Mouse (Mus musculus) left cerebral cortex, postnatal 36 days (tissue): ENCODE data around the gene Trp53i11. TPM values are rescaled to one million over a fixed set of nuclear protein-coding genes. Genes with fewer than 3 reads are reported as not detected.
A peak's percentile ranks its signal among the peaks of the same experiment; 100 is the strongest.

Experiments used
- DNase-seq, 2 experiments: peaks; one replicate each; pipeline ENCODE4 v3.0.0; 2021 to 2022; ENCODE audit warnings: low spot score in 2 of 2, mixed read lengths in 1 of 2
- intact Hi-C: fragments of 180-260 bp; cut with DNase I; formaldehyde crosslinking; loops from one replicate; pipeline ENCODE4 v1.15.1; 2025
- total RNA-seq, 2 experiments: library from RNA; stranded (reverse); gene quantifications; 2 replicates each; pipeline ENCODE4 v1.2.3; 2021

Trp53i11 gene
- total RNA-seq, 2 experiments from 2014 or later: 82.3 to 99.8 TPM

DNA sequence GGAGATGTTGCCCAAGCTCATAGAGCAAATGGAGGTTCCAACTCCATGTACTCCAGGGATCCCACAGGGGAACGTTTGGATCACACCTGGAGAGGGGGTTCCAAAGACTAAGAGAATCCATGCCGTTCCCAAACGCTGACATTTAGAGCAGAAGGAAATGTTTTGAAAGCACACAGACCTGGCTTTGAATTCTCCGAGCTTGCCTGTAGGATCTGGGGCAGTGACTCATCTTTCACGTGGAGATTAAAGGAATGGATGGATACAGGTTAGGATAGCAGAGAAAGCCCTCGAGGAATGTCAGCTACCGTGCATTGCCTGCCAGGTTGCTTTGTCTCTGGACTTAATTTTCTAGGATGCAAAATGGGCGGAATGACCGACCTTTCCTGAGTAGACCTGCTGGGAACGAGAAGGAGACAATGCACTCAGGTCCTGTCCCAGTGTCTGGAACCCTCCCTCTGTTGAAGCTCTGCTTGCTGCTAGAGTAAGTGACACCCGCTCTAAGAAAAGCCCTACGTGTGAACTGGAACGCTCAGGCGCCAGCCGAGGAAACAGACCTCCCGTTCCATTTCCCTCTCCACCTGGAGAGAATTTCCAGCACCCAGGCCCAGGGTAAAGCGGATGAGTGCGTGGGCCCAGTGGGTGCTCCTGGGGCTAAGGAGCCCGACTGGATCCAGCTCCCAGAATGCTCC lies 17.0 kb upstream of the Trp53i11 start:
- DNase-seq: peak; percentile 43 to 50
- intact Hi-C loops: no loop called here

GRCm38 (mm10) chr2:93170845-93171200 lies 16.5 kb upstream of the Trp53i11 start:
- intact Hi-C loops: no loop called here
- no peak for DNase-seq

- DNase-seq: no peak
- intact Hi-C loops: no loop called here
These were observed 15.4 kb upstream of the Trp53i11 start for GRCm38 (mm10) chr2:93171929-93172328.

- DNase-seq: no peak
- intact Hi-C loops: no loop called here
These were observed 14.9 kb upstream of the Trp53i11 start for GRCm38 (mm10) chr2:93172460-93172859.

DNA sequence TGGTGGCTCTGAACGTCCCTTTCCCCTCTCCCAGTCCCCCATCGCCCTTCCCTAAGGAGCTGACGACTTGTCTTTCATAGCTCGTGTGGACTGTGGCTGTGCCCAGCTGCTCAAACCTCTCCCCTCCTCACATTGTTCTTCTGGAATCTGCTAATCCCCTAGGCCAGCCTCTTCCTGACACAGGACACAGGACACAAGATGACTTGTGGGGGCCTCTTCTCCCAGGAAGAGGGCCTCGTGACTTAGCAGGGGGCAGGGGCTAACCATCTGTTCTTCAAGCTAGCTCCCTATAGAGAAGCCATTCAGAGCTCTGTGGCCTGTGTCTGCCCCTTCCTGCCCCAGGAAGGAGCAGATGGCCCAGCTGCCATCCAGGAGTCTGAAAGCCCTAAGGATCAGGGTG lies 13.2 kb upstream of the Trp53i11 start:
- intact Hi-C loops: no loop called here
- no peak for DNase-seq

- DNase-seq: no peak
- intact Hi-C loops: no loop called here
These were observed 12.1 kb upstream of the Trp53i11 start for GRCm38 (mm10) chr2:93175278-93175677.

DNA sequence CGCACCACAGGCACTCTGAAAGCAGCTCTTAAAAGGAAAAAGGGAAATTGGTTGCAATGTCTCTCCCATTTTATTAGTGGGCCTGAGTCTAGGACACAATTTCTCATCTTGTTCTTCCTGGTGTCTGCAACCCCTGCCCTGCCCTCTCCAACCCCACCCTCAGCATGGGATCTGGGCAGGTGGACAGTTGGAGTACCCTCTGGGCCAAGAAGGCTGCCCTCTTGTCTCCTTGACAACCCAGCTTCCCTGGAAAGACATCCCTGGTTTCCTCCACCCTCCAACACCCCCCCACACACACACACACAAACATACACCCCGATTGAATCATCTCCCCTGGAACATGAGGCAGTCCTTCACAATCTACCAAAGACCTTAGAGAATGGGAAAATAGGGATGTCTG lies 11.6 kb upstream of the Trp53i11 start:
- intact Hi-C loops: no loop called here
- no peak for DNase-seq

DNA sequence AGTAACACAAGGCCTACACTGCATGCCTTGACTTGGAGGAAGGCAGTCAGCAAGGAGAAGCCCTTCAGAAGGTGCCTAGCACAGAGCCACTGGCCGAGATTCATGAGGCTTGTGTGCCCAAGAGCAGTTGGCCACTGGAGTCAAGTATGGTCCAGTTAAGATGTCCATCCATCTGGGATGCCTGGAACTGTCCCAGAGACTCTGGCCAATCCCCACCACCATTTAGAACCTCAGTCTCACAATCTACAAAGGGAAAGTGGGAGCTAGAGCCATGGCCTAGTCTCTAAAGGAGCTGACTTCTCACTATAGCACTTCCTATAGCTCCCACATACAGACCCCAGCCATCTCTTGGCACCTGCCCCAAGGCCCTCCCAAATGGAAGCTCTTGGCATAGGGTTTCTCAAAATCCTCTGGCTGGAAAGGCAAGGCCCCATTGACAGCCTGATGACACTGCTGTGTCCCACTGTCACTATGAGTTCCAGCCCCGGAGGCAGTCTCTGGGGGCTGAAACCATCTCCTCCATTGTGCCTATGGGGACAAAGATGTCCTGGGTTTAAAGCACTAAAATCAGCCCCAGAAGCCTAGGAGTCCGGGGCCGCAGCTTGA lies 11.1 kb upstream of the Trp53i11 start:
- no peak for DNase-seq
- intact Hi-C loops: no loop called here

- intact Hi-C loops: no loop called here
- peak in 1 of 2 experiments; percentile 24 for DNase-seq
These were observed 10.3 kb upstream of the Trp53i11 start for GRCm38 (mm10) chr2:93176871-93177667.

- intact Hi-C loops: no loop called here
These were observed 9.6 kb upstream of the Trp53i11 start for GRCm38 (mm10) chr2:93177668-93178312.

GRCm38 (mm10) chr2:93178313-93178677 lies 9.1 kb upstream of the Trp53i11 start:
- intact Hi-C loops: no loop called here
- DNase-seq: no peak

More at GRCm38 (mm10) chr2:93177668-93178312, 9.6 kb upstream of the Trp53i11 start:
- no peak for DNase-seq

- intact Hi-C loops: no loop called here
These were observed 7.7 kb upstream of the Trp53i11 start for GRCm38 (mm10) chr2:93179603-93180002.

DNA sequence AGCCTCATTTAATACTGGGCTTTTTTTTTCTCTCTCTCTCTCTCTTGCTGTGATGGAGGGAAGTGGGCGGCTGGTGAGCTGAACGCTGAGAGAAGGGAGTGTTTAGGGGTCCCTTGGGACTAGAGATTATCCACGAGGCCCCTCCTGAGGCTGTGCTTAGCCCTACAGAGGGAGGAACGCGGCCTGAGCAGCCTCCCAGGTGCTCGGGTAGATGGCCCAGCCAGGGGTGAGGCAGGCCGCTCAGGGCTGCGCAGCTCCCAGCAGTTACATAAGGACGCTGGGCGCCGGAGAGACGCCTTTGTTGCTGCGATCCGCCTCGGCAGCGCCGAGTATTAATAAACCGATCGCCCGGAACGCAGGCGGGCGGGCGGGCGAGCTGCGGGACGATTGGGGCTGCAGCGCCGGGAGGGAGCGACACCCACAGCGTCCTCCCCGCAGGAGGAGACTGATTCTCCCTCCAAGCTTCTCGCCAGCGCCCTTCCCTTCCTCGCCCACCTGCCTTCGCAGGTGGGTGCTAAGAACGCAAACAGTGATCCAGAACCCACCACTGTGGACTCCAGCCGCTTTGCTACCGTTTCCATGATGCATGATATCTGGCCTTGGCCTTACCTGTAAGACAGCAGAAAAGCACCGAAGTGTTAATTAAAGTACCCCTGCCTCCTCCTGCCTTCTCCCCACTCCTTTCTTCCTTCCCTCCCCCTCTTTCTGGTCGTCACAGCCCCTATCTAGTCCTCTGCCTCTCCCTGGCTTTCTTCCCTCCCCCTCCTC lies 7.1 kb upstream of the Trp53i11 start:
- peak; percentile 73 to 83 for DNase-seq
- intact Hi-C loops: no loop called here

More at GRCm38 (mm10) chr2:93179603-93180002, 7.7 kb upstream of the Trp53i11 start:
- DNase-seq: no peak

GRCm38 (mm10) chr2:93182859-93183258 lies 4.5 kb upstream of the Trp53i11 start:
- intact Hi-C loops: no loop called here
- peak; percentile 49 to 52 for DNase-seq

DNA sequence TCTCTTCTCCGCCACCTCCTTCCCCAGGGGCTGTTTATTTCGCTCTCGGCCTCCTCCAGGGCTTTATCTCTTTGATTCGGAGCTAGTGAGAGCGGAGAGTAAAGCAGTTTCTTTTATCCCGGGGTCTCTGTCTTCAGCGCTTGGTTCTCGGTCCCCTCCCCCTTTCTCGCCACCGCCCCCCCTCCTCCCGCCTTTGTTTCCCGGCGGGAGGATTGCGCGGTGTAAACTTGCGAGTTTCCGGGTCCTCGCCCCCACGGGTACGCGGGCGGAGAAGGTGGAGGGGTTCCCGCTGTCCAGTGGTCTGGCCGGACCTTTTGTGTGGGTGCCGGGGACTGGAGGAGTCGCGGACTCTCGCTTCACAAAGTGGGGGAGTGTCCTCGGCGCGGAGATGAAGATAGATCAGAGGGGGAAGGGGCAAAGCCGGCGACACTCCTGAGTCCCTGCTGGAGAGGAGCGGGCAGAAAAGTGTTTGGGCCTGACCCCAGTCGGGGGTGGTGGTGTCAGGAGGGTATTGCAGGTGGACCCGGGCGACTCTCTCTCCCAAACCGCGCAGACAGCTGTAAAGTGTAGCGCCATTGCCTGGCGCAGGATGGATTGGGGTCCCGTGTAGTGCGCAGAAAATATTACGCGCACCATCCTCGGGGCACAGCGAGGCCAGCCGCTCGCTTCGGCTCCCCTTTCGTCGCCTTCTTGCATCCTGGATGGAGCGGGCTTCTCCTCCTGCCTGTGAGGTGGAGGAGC lies 842 bp downstream of the Trp53i11 start:
- intact Hi-C loops: loop anchor here (2.0 kb wide), 1 partner anchor 119 kb away; no protein-coding TSS in a partner anchor
- DNase-seq: no peak

GRCm38 (mm10) chr2:93188761-93189458 lies 1.6 kb downstream of the Trp53i11 start:
- peak in 1 of 2 experiments; percentile 45 for DNase-seq

GRCm38 (mm10) chr2:93190771-93191487 lies 3.6 kb downstream of the Trp53i11 start:
- intact Hi-C loops: no loop called here
- DNase-seq: no peak

More at GRCm38 (mm10) chr2:93188761-93189458, 1.6 kb downstream of the Trp53i11 start:
- intact Hi-C loops: loop anchor here (2.0 kb wide), 1 partner anchor 120 kb away; no protein-coding TSS in a partner anchor
